Mouse (Mus musculus) forebrain, embryonic 15.5 days (tissue): ENCODE data around the gene Sugt1. TPM values are rescaled to one million over a fixed set of nuclear protein-coding genes. Genes with fewer than 3 reads are reported as not detected.

Experiments used
- ATAC-seq: fragments of 200-750 bp; cut with Nextera tagmentation; replicated peaks from 2 replicates; pipeline ENCODE4 v1.8.0; 2017; ENCODE audit warnings: mild to moderate bottlenecking, moderate TSS enrichment, moderate library complexity
- H3K27ac ChIP-seq: fragments of 300-500 bp; sonication (generic); replicated peaks from 2 replicates; pipeline ENCODE4 v1.5.1; 2015; ENCODE audit warnings: mild to moderate bottlenecking, inconsistent platforms
- H3K27me3 ChIP-seq: fragments of 300-500 bp; sonication (generic); 2 replicates; pipeline ENCODE4 v1.6.1; 2015; ENCODE audit warnings: inconsistent platforms
- H3K36me3 ChIP-seq: fragments of 300-500 bp; sonication (generic); 2 replicates; pipeline ENCODE4 v1.6.1; 2015; ENCODE audit warnings: mild to moderate bottlenecking, inconsistent platforms
- H3K4me1 ChIP-seq: fragments of 300-500 bp; sonication (generic); 2 replicates; pipeline ENCODE4 v1.6.1; 2015; ENCODE audit warnings: inconsistent platforms
- H3K4me2 ChIP-seq: fragments of 300-500 bp; sonication (generic); replicated peaks from 2 replicates; pipeline ENCODE4 v1.6.1; 2015; ENCODE audit warnings: mild to moderate bottlenecking, inconsistent platforms
- H3K4me3 ChIP-seq: fragments of 300-500 bp; sonication (generic); 2 replicates; pipeline ENCODE4 v1.5.1; 2015; ENCODE audit warnings: mild to moderate bottlenecking, inconsistent platforms
- H3K9ac ChIP-seq: fragments of 300-500 bp; sonication (generic); replicated peaks from 2 replicates; pipeline ENCODE4 v1.6.1; 2015; ENCODE audit warnings: mild to moderate bottlenecking, inconsistent platforms
- H3K9me3 ChIP-seq: fragments of 300-500 bp; sonication (generic); 2 replicates; pipeline ENCODE4 v1.6.1; 2016; ENCODE audit warnings: inconsistent platforms
- WGBS: fragments of 180-500 bp; shearing (Covaris S2); methylation state at CpG from one replicate; pipeline ENCODE4 v1.1.7; 2015; ENCODE audit warnings: mixed read lengths; 5-methylcytosine and 5-hydroxymethylcytosine counted together
- polyA plus RNA-seq: library from polyadenylated mRNA; unstranded; fragments of >200 nt; fragmentation: Nextera tagmentation; extraction: Ambion mirVana; gene quantifications from 2 replicates; pipeline ENCODE4 v1.2.1, GENCODE M21; 2015

Gene Sugt1
- polyA plus RNA-seq, 1 experiment from 2014 or later, result 116 TPM

GRCm38 (mm10) chr14:79660467-79660866 is 73.0 kb downstream of the Sugt1 start:
- H3K9me3 ChIP-seq, result no peaks in the 10 kb centered on the region
- no peak overlapping the region for H3K27ac ChIP-seq
- no peak for ATAC-seq

GRCm38 (mm10) chr14:79661005-79661917 is 73.8 kb downstream of the Sugt1 start:
- WGBS, result 17% methylated on average over 33 of the region's 33 CpGs
- H3K9ac ChIP-seq, result 0 out of 2 replicates have a peak overlapping the region, but pooled peaks have one; percentile 4
- peak; percentile 51 for ATAC-seq

More at GRCm38 (mm10) chr14:79660467-79660866, 73.0 kb downstream of the Sugt1 start:
- H3K27me3 ChIP-seq, result no peaks in the 10 kb centered on the region
- peaks cover 32% of the 10 kb centered on the region for H3K4me1 ChIP-seq
- no peak overlapping the region for H3K4me3 ChIP-seq
- WGBS, result 26% methylated on average over 5 of the region's 5 CpGs
- no peaks in the 10 kb centered on the region for H3K36me3 ChIP-seq
- H3K4me2 ChIP-seq, result no peak overlapping the region
- no peak overlapping the region for H3K9ac ChIP-seq

GRCm38 (mm10) chr14:79662001-79662400 is 74.5 kb downstream of the Sugt1 start, which contains the start of gene Cnmd:
Cnmd (minus strand) TSS chr14:79662170.
- ATAC-seq, result no peak
- H3K4me3 ChIP-seq, result peak within 1 kb of the TSS; percentile 6; the same call in 1 of the 2 replicates

More at GRCm38 (mm10) chr14:79661005-79661917, 73.8 kb downstream of the Sugt1 start:
- Histone ChIP-seq H3K36me3 (no peaks in the 10 kb centered on the region), H3K4me3 (peak overlapping the region; percentile 6; the same call in 1 of the 2 replicates), H3K27me3 (no peaks in the 10 kb centered on the region), H3K4me2 (peak overlapping the region; percentile 35), H3K27ac (no peak overlapping the region), H3K9me3 (no peaks in the 10 kb centered on the region), H3K4me1 (peaks cover 32% of the 10 kb centered on the region)

GRCm38 (mm10) chr14:79671008-79671407 is 83.5 kb downstream of the Sugt1 start:
- ATAC-seq, result no peak

More at GRCm38 (mm10) chr14:79662001-79662400, 74.5 kb downstream of the Sugt1 start, which contains the start of gene Cnmd:
- Histone ChIP-seq H3K27me3 (no peaks in the 10 kb centered on the region), H3K36me3 (no peaks in the 10 kb centered on the region), H3K4me1 (peaks cover 32% of the 10 kb centered on the region), H3K4me2 (peak within 1 kb of the TSS; percentile 35), H3K27ac (no peak within 1 kb of the TSS), H3K9me3 (no peaks in the 10 kb centered on the region), H3K9ac (0 out of 2 replicates have a peak within 1 kb of the TSS, but pooled peaks have one; percentile 4)
- WGBS, result 54% methylated on average over 4 of the region's 4 CpGs

GRCm38 (mm10) chr14:79672567-79672966 is 85.1 kb downstream of the Sugt1 start:
- Histone ChIP-seq H3K9ac (no peak overlapping the region), H3K27me3 (no peaks in the 10 kb centered on the region), H3K4me1 (peaks cover 10% of the 10 kb centered on the region), H3K4me2 (no peak overlapping the region), H3K4me3 (no peak overlapping the region), H3K9me3 (no peaks in the 10 kb centered on the region), H3K27ac (no peak overlapping the region), H3K36me3 (no peaks in the 10 kb centered on the region)
- 80% methylated on average over 5 of the region's 5 CpGs for WGBS
- no peak for ATAC-seq

More at GRCm38 (mm10) chr14:79671008-79671407, 83.5 kb downstream of the Sugt1 start:
- 89% methylated on average over 3 of the region's 3 CpGs for WGBS
- Histone ChIP-seq H3K4me3 (no peak overlapping the region), H3K27ac (no peak overlapping the region), H3K36me3 (no peaks in the 10 kb centered on the region), H3K9ac (no peak overlapping the region), H3K4me2 (no peak overlapping the region), H3K27me3 (no peaks in the 10 kb centered on the region), H3K4me1 (peaks cover 10% of the 10 kb centered on the region), H3K9me3 (no peaks in the 10 kb centered on the region)

GRCm38 (mm10) chr14:79673083-79674013 is 85.9 kb downstream of the Sugt1 start:
- Histone ChIP-seq H3K4me3 (no peak overlapping the region), H3K27ac (no peak overlapping the region), H3K36me3 (no peaks in the 10 kb centered on the region), H3K9me3 (no peaks in the 10 kb centered on the region), H3K27me3 (no peaks in the 10 kb centered on the region), H3K4me1 (peaks cover 13% of the 10 kb centered on the region), H3K4me2 (no peak overlapping the region), H3K9ac (no peak overlapping the region)
- WGBS, result 43% methylated on average over 17 of the region's 17 CpGs
- no peak for ATAC-seq

GRCm38 (mm10) chr14:79677108-79677753 is 89.7 kb downstream of the Sugt1 start:
- H3K27me3 ChIP-seq, result no peaks in the 10 kb centered on the region
- peaks cover 13% of the 10 kb centered on the region for H3K4me1 ChIP-seq
- 48% methylated on average over 15 of the region's 15 CpGs for WGBS
- no peak overlapping the region for H3K4me2 ChIP-seq
- no peak overlapping the region for H3K4me3 ChIP-seq
- no peaks in the 10 kb centered on the region for H3K9me3 ChIP-seq
- ATAC-seq, result no peak
- H3K9ac ChIP-seq, result no peak overlapping the region
- no peaks in the 10 kb centered on the region for H3K36me3 ChIP-seq
- no peak overlapping the region for H3K27ac ChIP-seq

GRCm38 (mm10) chr14:79677891-79678687 is 90.6 kb downstream of the Sugt1 start:
- no peak for ATAC-seq
- Histone ChIP-seq H3K27ac (no peak overlapping the region), H3K4me3 (no peak overlapping the region), H3K36me3 (no peaks in the 10 kb centered on the region), H3K9me3 (no peaks in the 10 kb centered on the region), H3K4me2 (no peak overlapping the region), H3K9ac (no peak overlapping the region), H3K27me3 (no peaks in the 10 kb centered on the region), H3K4me1 (peaks cover 10% of the 10 kb centered on the region)
- 30% methylated on average over 14 of the region's 14 CpGs for WGBS

- WGBS, result 46% methylated on average over 5 of the region's 5 CpGs
- no peaks in the 10 kb centered on the region for H3K27me3 ChIP-seq
- H3K4me2 ChIP-seq, result no peak overlapping the region
- no peak overlapping the region for H3K4me3 ChIP-seq
- H3K36me3 ChIP-seq, result no peaks in the 10 kb centered on the region
- H3K4me1 ChIP-seq, result peaks cover 3% of the 10 kb centered on the region; the same call in 1 of the 2 replicates
- H3K27ac ChIP-seq, result no peak overlapping the region
- H3K9ac ChIP-seq, result no peak overlapping the region
- peak; percentile 38; the same call in 1 of the 2 replicates for ATAC-seq
- no peaks in the 10 kb centered on the region for H3K9me3 ChIP-seq
Observed at GRCm38 (mm10) chr14:79680652-79681051, 93.2 kb downstream of the Sugt1 start.
